7 mouse cellular contexts compared by ENCODE assay signal in the genomic region with DNA sequence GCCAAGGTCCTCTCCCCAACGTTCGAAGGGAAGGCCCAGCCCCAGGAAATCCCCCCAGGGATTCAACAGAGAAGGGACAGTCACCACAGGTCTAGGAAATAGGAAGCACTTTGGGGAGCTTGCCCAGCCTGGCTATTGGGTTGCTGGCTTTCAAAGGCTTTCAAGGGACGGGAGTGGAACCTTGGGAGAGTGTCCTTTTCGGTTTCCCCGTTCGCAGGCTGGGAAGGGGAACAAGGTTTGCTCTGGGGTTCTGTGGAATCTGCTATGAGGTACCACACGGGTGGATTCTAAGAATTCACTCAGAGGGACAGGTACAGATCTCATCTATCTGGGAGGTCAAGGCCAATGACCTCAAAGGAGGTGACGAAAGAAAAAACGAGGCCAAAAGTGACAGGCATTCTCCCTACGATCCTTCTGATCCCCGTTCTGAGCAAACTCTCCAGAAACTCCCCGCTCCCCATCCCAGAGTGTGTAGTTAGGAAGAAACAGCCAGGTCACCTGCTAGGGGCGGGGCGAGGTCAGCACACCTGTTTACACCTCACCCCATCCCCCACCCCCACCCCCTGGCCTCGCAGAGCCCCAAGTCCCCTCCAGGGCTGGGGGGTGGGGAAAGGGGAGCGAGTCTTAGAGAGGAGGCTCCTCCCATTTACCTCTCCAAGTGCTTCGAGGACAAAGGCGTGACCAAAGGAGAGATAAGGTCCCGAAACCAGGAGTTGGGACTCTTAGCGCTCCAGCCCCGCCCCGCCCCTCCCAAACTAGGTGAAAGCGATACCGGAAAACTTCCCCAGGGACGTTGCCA. TPM values are rescaled to one million over a fixed set of nuclear protein-coding genes. Genes with fewer than 3 reads are reported as not detected.
DNase-seq lines count a peak whose midpoint lies in the region; ATAC-seq and TF ChIP-seq lines count a peak whose summit lies in the region.

No protein-coding gene starts in this region.

- peak overlapping the region; percentile 91 for H3K4me2 ChIP-seq in hindbrain, postnatal 0 days (ENCODE audit: low read depth, low read length)
- peak overlapping the region; percentile 98 for H3K4me2 ChIP-seq in liver, embryonic 13.5 days
- peak overlapping the region; percentile 85 for H3K4me2 ChIP-seq in neural tube, embryonic 15.5 days

- H3K4me3 ChIP-seq in hindbrain, postnatal 0 days (ENCODE audit: low read length): peak overlapping the region; percentile 84
- H3K4me3 ChIP-seq in liver, embryonic 13.5 days (replicated peaks): peak overlapping the region; percentile 73
- H3K4me3 ChIP-seq in neural tube, embryonic 15.5 days (replicated peaks): peak overlapping the region; percentile 85

- H3K9ac ChIP-seq in hindbrain, postnatal 0 days (replicated peaks; ENCODE audit: low read length): peak overlapping the region; percentile 84; the same call in 1 of the 2 replicates
- H3K9ac ChIP-seq in liver, embryonic 13.5 days: peak overlapping the region; percentile 83
- H3K9ac ChIP-seq in neural tube, embryonic 15.5 days (replicated peaks): peak overlapping the region; percentile 95

- H3K27ac ChIP-seq in hindbrain, postnatal 0 days: no peak overlapping the region
- peak overlapping the region; percentile 36 for H3K27ac ChIP-seq in liver, embryonic 13.5 days
- H3K27ac ChIP-seq in neural tube, embryonic 15.5 days (replicated peaks): no peak overlapping the region

- peaks cover 25% of the 10 kb centered on the region for H3K4me1 ChIP-seq in hindbrain, postnatal 0 days (ENCODE audit: insufficient read depth, low read length)
- H3K4me1 ChIP-seq in liver, embryonic 13.5 days (replicated peaks): peaks cover 76% of the 10 kb centered on the region
- peaks cover 49% of the 10 kb centered on the region for H3K4me1 ChIP-seq in neural tube, embryonic 15.5 days

- 10% methylated on average over 25 of the region's 25 CpGs for WGBS in hindbrain, postnatal 0 days
- 7% methylated on average over 25 of the region's 25 CpGs for WGBS in liver, embryonic 13.5 days (ENCODE audit: insufficient replicate concordance)
- 6% methylated on average over 25 of the region's 25 CpGs for WGBS in neural tube, embryonic 15.5 days

- H3K36me3 ChIP-seq in hindbrain, postnatal 0 days (ENCODE audit: insufficient read depth, low read length): no peaks in the 10 kb centered on the region
- 0 out of 2 replicates have a peak, but pooled peaks cover 3% of the 10 kb centered on the region for H3K36me3 ChIP-seq in liver, embryonic 13.5 days
- H3K36me3 ChIP-seq in neural tube, embryonic 15.5 days: peaks cover 7% of the 10 kb centered on the region; the same call in 1 of the 2 replicates

- peak; percentile 40 for DNase-seq in NIH3T3 (ENCODE audit: low read depth)
- peak; percentile 45 for DNase-seq in embryo, embryonic 10 days (ENCODE audit: low spot score)
- no peak for DNase-seq in hindbrain, postnatal 0 days (ENCODE audit: low spot score)
- no peak for DNase-seq in liver, embryonic 13.5 days
- DNase-seq in spleen, adult 12 weeks (ENCODE audit: low spot score): no peak
- no peak for DNase-seq in ovary, adult 18-20 months (ENCODE audit: low spot score)

- no peaks in the 10 kb centered on the region for H3K9me3 ChIP-seq in hindbrain, postnatal 0 days (ENCODE audit: low read length)
- H3K9me3 ChIP-seq in liver, embryonic 13.5 days (replicated peaks): no peaks in the 10 kb centered on the region
- H3K9me3 ChIP-seq in neural tube, embryonic 15.5 days (replicated peaks): no peaks in the 10 kb centered on the region

- no peak for TF ChIP-seq CTCF in hindbrain, postnatal 0 days (IDR thresholded peaks at IDR 0.05; ENCODE audit: low read depth)

- no peaks in the 10 kb centered on the region for H3K27me3 ChIP-seq in hindbrain, postnatal 0 days (ENCODE audit: insufficient read depth, low read length)
- H3K27me3 ChIP-seq in liver, embryonic 13.5 days: no peaks in the 10 kb centered on the region
- H3K27me3 ChIP-seq in neural tube, embryonic 15.5 days (replicated peaks): no peaks in the 10 kb centered on the region

- no peak for ATAC-seq in hindbrain, postnatal 0 days
- no peak for ATAC-seq in liver, embryonic 13.5 days (ENCODE audit: low read depth)
- no peak for ATAC-seq in neural tube, embryonic 15.5 days (ENCODE audit: low FRiP score)

RNA-seq across cellular contexts. Expression of a gene that starts 2.7 kb away (rescaled TPM):
- total RNA-seq in hindbrain, postnatal 0 days (2014; rRNA removed): 68.9 and 76.5 TPM in 2 replicates
- 55.6 and 57.5 TPM in 2 replicates for polyA plus RNA-seq in hindbrain, postnatal 0 days (2015; fragmentation: Nextera tagmentation; extraction: Ambion mirVana)
- polyA plus RNA-seq in liver, embryonic 13.5 days (2015; fragmentation: Nextera tagmentation; extraction: Ambion mirVana): 17.9 and 18.2 TPM in 2 replicates
- polyA plus RNA-seq in neural tube, embryonic 15.5 days (2015; fragmentation: Nextera tagmentation; extraction: Ambion mirVana): 56.5 and 68.7 TPM in 2 replicates

RNA-seq across cellular contexts. Expression of a gene that starts 23.2 kb away (rescaled TPM):
- total RNA-seq in hindbrain, postnatal 0 days (2014; rRNA removed): 43.2 and 50.7 TPM in 2 replicates
- polyA plus RNA-seq in hindbrain, postnatal 0 days (2015; fragmentation: Nextera tagmentation; extraction: Ambion mirVana): 29.0 and 30.7 TPM in 2 replicates
- polyA plus RNA-seq in liver, embryonic 13.5 days (2015; fragmentation: Nextera tagmentation; extraction: Ambion mirVana): 7.2 and 7.9 TPM in 2 replicates
- 26.3 and 37.0 TPM in 2 replicates for polyA plus RNA-seq in neural tube, embryonic 15.5 days (2015; fragmentation: Nextera tagmentation; extraction: Ambion mirVana)

RNA-seq across cellular contexts. Expression of a gene that starts 32.4 kb away (rescaled TPM):
- 147 and 151 TPM in 2 replicates for total RNA-seq in hindbrain, postnatal 0 days (2014; rRNA removed)
- 172 and 173 TPM in 2 replicates for polyA plus RNA-seq in hindbrain, postnatal 0 days (2015; fragmentation: Nextera tagmentation; extraction: Ambion mirVana)
- polyA plus RNA-seq in liver, embryonic 13.5 days (2015; fragmentation: Nextera tagmentation; extraction: Ambion mirVana): 125 and 138 TPM in 2 replicates
- polyA plus RNA-seq in neural tube, embryonic 15.5 days (2015; fragmentation: Nextera tagmentation; extraction: Ambion mirVana): 155 and 171 TPM in 2 replicates

RNA-seq across cellular contexts. Expression of a gene that starts 48.6 kb away (rescaled TPM):
- total RNA-seq in hindbrain, postnatal 0 days (2014; rRNA removed): 2,123 and 2,525 TPM in 2 replicates
- 3,307 and 3,685 TPM in 2 replicates for polyA plus RNA-seq in hindbrain, postnatal 0 days (2015; fragmentation: Nextera tagmentation; extraction: Ambion mirVana)
- polyA plus RNA-seq in liver, embryonic 13.5 days (2015; fragmentation: Nextera tagmentation; extraction: Ambion mirVana): 1,390 and 1,411 TPM in 2 replicates
- polyA plus RNA-seq in neural tube, embryonic 15.5 days (2015; fragmentation: Nextera tagmentation; extraction: Ambion mirVana): 643 and 683 TPM in 2 replicates

RNA-seq across cellular contexts. Expression of a gene that starts 49.0 kb away (rescaled TPM):
- not detected in 2 replicates for total RNA-seq in hindbrain, postnatal 0 days (2014; rRNA removed)
- 0.46 and 0.55 TPM in 2 replicates for polyA plus RNA-seq in hindbrain, postnatal 0 days (2015; fragmentation: Nextera tagmentation; extraction: Ambion mirVana)
- polyA plus RNA-seq in liver, embryonic 13.5 days (2015; fragmentation: Nextera tagmentation; extraction: Ambion mirVana): 1.2 and 1.3 TPM in 2 replicates
- 0.69 and 2.2 TPM in 2 replicates for polyA plus RNA-seq in neural tube, embryonic 15.5 days (2015; fragmentation: Nextera tagmentation; extraction: Ambion mirVana)

Comparison
In these comparisons a context has a peak if more than half of its experiments do, and no peak if none do; other contexts are left out.
1. DNase-seq: peak in NIH3T3 (single experiment) and embryo, embryonic 10 days (single experiment); none in hindbrain, postnatal 0 days (single experiment), liver, embryonic 13.5 days (single experiment), spleen, adult 12 weeks (single experiment) and ovary, adult 18-20 months (single experiment).
2. Peak in every context shown above with its lines, with median percentiles within 50 percentile points of each other: H3K4me2 ChIP-seq, H3K4me3 ChIP-seq and H3K9ac ChIP-seq.